Mouse (Mus musculus) fat pad, adult 2 months (tissue): ENCODE results near the gene Ucp2.
"Not testable (repeated sequence)": the region's sequence is repeated elsewhere in the genome, so short reads cannot be mapped to it uniquely, and the experiment has no call there.

Source experiments
- DNase-seq: peaks from one replicate; pipeline ENCODE4 v3.0.0-alpha.2; 2011; ENCODE audit warnings: low read depth, low spot score; ENCODE audit errors: extremely low read depth

The Ucp2 gene

DNA sequence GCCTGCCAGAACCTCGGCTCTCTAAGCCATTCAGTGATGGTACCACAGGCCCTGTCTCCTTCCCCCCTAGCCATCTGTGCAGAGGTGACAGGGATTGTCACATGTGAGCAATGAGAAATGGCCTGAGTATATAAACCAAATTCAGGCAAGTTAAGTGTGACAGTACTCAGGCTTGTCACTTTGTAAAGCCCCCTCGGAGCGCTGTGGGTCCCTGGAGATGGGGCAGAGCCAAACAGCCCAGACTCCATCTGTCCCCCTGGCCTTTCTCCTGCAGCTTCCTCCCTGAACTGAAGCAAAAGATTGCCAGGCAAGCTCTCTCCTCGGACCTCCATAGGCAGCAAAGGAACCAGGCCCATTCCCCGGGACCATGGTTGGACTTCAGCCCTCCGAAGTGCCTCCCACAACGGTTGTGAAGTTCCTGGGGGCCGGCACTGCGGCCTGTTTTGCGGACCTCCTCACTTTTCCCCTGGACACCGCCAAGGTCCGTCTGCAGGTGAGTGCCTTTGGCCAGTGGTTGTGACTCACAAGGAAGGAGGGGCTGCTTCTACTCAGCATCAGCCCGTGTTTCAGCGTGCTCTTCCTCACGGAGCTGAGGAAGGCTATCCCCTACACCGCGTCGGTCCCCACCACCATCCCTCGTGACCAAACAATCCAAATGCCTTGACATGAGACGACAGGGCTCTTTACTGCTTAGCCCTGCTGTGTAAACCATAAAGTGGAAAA lies 13.9 kb upstream of the Ucp2 start:
- DNase-seq, result no peak

DNA sequence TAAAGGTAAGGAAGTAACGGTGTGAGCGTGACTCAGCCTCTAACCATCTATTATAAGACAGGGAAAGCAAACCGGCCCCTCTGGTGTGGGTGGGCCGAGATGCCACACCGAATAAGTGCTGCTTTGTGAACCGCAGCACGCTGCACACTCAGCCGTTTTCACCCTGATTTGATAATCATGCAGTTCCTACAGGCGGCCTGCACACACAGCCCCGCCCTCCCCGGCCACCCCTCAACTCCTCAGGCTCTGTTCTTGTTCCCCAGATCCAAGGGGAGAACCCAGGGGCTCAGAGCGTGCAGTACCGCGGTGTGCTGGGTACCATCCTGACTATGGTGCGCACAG lies 13.3 kb upstream of the Ucp2 start:
- DNase-seq, result no peak

DNA sequence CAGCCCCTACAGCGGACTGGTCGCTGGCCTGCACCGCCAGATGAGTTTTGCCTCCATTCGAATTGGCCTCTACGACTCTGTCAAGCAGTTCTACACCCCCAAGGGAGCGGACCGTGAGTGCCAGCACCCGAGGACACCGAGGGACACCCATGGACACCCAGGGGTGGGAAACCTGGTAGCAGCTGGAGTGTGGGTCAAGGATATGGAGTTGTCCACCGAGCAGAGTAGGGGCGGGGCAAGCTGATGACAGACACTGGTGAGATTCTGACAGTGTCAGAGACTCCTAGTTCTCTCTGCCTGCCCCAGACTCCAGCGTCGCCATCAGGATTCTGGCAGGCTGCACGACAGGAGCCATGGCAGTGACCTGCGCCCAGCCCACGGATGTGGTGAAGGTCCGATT lies 13.0 kb upstream of the Ucp2 start:
- DNase-seq, result no peak

DNA sequence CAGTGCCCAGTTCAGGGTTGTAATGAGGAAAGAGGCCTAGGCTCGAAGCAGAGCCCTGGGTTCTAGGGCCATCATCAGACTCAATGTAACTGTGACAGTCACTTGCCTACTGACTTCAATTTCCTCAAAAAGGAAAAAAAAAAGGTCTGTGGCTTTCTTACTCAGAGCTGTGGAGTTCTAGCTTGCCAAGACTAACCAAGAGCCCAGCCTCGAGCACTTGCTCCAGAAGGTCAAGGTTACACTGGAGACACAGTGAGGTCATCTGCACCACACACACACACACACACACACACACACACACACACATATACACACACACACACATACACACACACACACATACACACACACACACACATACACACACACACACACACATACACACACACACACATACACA lies 11.1 kb upstream of the Ucp2 start:
- not testable (repeated sequence) for DNase-seq

DNA sequence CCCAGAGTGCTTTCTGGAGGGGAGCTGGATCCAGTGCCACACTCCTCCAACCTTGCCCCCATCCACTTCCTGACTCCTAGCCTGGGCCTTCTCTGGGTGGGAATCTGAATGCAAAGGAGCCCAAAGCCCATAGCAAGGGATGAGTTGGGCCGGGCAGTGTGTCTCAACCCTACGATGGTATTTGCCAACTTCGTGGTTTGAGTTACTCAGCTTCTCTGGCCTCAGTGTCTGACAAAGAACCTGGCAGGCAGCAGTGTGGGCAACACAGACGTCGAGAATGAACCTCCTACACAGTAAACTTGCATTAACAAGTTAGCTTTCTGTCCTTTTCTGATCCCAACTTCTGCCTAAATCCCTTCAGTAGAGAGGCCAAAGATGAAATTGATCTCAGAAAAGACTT lies 8.6 kb upstream of the Ucp2 start:
- no peak for DNase-seq

DNA sequence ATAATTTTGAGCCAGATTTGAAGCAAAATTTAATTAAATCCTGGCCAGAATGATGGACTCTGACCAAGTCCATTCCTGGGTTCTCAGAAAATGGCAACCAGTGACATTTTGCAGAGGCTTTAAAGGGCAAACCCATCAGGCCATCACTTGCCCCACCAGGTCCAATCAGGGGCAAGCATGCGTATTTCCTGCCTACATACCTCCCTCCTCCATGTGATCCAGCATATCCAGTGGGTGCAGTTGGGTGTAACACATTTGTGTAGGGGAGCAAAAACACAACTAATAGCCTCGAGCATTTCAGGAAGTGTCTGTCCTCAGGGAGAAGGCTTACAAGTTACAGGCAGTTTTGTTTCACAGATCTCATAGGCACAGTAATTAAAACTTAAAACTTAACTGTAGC lies 5.8 kb upstream of the Ucp2 start:
- no peak for DNase-seq

DNA sequence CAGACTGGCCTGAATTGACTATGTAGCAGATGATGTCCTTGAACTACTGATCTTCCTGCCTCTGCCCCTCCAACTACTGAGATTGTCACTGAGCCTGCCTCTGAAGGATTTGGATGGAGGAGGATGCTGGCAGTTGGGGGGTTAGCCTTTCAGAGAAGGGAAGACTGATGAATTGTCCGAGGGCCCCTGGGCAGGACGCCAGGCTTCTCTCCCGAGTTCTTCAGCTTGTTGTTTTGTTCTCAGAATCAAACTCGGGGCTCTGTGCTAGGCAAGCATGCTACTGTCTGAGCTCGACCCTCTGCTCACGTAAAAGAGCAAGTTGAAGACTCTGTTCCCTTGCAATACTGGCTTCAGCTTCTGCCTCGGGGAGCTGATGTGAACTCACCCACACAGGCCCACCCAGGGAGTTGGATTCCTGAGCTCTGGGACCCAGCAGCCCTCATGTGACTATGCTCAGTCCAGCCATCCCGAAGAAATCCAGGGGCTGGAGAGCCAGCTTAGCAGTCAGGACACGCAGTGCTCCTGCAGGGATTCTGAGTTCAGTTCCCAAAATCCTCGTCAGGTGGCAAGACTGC lies 4.6 kb upstream of the Ucp2 start:
- DNase-seq, result no peak

DNA sequence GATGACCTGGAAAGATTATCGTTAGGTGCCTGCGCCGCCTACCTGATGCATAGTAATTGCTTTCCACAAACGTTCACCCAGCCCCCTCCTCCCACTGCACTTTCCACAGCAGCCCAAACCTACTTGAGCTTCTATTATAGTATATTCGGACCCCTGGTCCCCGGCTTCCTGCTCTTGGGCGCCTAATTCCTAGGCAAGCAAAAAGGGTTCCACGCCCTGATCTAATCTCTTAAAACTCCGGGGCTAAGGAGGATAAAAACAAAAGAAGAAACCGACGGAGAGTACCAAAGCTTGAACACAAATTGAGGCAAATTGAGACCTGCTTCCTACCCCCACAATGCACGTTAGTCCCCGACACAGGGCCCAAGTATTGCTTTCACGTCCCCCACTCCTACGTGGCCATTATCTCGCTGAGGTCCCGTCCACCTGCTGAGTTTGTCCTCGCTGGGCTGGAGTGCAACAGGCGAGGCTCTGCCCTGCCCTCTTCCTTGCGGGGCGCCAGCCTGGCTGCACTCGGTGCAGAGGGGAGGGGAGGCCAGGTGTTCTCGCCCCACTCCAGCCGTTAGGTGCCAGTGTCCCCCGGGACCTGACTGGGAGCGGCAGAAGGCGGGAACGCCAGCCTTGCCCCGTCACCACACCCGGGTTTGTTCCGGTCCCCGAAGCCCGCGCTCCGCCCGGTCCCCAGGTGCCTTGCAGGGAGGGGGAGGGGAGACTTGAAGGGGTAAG lies 583 bp upstream of the Ucp2 start:
- no peak for DNase-seq

DNA sequence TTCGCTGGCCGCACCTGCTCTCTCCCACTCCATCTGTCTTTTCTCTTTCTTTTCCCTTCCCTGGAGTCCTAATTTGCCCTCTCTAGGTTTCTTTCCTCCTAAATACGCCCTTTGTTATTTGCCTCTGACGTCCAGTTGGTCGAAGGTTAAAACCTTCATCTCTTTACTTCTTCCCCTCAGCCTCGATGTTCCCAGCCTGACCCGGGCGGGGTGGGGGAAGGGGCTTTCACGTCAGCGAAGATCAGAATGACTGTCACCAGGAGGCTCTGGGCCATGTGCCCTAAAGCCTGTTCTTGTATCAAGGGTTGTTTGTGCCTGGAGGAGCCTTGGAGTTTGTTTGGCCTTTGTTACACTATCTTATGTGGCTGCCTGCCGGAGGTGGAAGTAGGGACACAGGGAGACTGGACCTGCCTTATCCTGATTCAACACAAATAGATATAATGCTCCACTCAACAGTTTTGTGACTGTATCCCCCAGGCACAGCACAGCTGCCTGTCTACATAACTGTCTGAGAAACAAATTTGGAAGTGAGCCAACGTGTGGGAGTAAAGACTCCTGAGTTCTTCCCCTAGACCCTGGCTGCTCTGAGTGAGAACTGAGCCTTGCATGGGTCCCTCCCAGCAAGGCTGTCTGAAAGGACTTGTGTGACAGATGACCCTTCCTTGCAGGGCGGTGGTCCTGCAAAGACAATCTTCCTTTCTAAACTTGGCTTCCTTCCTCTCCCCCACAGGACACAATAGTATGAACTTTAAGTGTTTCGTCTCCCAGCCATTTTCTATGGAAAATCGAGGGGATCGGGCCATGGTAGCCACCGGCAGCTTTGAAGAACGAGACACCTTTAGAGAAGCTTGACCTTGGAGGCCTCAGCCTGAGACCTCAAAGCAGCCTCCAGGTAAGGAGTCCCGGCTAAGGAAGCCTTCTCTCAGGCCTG lies 612 bp downstream of the Ucp2 start:
- DNase-seq, result no peak

DNA sequence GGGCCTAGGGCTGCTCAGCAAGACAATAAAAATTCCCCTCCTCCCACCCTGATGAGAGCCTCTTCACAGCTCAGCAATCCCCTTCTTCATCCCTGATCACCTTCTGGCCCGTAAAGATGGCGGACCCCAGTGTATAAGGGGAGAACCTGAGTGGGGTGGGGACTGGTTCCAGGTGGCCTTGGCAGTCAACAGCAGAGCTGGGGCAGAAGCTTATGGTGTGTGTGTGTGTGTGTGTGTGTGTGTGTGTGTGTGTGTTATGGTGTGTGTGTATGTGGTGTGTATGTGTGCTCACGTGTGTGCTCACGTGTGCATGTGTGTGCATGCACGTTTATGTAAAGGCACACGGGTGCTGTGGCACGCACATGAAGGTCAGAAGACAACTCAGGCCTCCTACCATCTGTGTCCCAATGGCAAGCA lies 1.3 kb downstream of the Ucp2 start:
- no peak for DNase-seq

DNA sequence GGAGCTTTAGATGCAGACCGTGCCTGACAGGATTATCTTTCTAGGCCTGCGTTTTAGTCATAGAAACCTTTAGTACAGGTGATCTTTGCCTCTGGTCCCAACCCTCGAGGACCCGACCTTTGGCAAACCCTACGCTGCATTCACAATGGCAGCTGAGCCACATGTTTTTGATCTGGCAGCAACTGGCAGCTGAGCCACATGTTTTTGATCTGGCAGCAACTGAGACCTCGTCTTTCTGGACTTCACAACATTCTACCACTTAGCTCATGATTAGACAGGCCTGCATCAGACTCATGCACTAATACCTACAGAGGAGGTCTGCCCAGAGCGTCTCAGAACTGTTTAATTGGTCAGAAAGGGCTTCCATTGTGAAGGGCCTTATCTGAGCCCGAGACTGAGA lies 1.9 kb downstream of the Ucp2 start:
- DNase-seq, result no peak

DNA sequence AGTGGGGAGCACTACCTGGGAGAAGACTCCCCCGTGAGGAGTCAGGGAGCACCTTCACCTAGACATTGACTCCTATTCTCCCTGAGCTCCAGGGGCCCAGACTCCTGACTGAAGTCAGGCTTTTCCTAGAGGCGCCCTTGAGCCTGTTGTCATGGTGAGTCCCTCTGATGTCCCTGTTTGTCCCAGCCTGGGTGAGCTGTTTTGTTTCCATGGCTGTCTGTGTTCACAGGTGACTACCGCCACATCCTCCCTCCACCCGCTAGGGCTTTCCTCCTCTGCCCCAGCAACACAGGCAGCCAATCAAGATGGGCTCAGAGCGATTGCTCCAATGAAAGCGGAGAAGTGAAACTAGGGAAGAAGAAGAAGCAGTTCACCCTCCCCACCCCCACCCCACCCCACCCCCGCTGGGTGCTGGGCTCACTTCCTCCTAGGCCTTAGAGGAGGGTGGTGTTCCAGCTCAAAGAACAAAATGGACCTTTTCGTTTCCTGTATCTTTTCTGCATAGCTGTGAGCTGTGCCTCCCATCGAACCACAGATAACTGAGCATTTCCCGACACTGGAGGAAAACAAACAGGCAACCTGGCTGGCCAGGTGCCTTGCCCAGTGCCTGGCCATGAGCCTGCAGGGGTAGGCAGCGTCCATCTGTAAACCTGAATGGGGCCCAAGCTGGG lies 2.6 kb downstream of the Ucp2 start:
- DNase-seq, result no peak

DNA sequence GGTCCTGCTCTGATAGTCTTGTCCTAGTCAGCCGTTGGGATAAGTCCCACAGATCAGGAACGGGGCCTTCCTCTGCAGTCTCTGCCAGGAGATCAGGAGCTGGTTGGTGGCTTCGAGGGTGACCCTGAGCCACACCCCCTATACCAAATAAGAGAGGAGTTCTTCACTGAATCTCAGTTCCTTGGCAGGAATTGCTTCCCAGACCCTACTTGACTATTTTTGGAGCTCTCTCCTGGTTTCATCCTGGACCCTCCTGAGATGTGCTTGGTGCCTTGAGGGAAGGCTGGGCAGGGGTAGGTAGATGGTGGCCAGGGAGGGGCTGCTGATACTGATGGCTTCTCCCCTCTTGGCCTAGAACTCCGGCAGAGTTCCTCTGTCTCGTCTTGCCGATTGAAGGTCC lies 3.2 kb downstream of the Ucp2 start:
- DNase-seq, result no peak

DNA sequence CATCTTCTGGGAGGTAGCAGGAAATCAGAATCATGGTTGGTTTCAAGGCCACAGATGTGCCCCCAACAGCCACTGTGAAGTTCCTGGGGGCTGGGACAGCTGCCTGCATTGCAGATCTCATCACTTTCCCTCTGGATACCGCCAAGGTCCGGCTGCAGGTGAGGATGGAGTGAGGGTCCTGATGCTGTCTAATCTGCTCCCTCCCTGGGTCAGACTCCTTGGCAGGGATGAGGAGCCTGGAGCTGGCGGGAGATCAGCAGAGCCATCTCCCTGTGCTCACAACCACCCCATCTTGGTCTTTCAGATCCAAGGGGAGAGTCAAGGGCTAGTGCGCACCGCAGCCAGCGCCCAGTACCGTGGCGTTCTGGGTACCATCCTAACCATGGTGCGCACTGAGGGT lies 3.7 kb downstream of the Ucp2 start:
- no peak for DNase-seq

DNA sequence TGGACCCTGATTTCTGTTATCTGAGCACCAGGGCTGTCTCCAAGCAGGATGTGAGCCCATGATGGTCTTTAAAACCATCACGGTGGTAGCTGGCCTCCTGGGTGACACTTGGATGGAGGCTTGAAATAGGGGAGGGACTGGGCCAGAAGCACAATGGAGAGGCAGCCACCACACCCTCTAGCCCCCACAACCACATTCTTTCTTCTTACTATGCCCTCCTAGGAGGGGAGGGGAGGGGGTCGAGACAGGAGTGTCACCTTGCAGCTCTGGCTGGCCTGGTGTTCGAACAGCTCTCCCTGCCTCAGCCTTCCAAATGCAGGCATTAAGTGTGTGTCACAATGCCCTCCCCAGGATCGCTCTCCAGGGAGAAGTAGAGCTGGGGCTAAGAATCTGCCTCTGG lies 4.3 kb downstream of the Ucp2 start:
- no peak for DNase-seq

DNA sequence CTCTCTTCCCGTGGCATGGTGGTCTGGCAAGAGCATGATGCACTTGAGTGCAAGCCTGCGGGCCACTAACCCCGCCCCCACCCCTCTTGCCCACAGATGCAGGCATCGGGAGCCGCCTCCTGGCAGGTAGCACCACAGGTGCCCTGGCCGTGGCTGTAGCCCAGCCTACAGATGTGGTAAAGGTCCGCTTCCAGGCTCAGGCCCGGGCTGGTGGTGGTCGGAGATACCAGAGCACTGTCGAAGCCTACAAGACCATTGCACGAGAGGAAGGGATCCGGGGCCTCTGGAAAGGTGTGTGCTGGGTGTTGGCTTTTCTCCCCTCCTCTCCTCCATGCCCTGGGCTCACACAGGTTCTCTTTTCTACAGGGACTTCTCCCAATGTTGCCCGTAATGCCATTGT lies 4.8 kb downstream of the Ucp2 start:
- no peak for DNase-seq

DNA sequence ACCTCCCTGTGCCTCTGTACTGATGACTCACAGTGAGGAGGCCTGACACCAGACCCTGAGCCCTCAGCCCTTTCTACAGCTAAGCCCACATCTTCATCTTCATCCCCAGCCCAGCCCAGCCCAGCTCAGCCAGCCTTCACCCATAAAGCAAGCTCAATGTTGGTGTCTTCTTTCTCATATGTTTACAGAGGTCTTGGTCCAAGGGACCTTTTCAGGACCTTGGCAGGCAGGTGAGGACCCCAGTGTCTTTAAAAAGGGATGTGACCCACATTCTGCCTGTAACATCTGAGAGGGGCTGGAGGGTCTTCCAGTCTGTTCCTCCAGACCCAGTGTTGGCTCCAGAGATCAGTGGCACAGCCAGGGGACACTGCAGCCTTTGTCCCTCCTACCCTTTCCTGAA lies 6.3 kb downstream of the Ucp2 start:
- no peak for DNase-seq

DNA sequence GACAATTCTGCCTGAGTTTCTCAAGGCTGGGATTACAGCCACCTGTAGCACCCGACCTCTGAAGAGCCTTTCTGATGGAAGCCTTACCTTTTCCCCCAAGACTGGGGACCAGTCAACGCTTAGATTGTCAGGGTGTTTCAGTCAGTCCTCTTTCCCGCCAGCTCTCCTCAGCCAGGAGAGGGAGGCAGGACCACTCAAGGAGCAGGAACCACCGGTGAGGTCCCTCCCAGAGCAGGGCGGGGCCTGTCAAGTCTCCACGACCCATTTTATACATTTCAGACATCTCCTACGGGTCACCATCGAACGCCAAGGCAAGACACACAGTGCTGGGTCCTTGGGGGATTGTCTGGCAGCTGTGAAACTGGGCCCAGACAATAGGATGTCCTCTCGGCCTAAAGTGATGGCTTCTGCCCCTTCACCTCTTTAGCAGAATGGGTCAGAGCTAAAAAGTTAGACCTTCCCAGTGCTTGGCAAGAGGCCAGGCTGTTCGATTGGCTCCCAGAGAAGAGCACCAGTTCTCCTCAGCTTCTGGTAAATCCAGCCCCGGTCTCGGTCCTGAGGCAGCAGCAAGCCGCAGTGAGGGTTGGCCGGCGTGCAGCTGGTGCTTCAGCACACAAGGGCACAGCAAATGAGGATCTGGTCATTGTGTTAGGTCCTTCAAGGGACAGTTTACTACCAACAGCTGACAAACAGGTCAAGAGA lies 7.3 kb downstream of the Ucp2 start:
- no peak for DNase-seq

DNA sequence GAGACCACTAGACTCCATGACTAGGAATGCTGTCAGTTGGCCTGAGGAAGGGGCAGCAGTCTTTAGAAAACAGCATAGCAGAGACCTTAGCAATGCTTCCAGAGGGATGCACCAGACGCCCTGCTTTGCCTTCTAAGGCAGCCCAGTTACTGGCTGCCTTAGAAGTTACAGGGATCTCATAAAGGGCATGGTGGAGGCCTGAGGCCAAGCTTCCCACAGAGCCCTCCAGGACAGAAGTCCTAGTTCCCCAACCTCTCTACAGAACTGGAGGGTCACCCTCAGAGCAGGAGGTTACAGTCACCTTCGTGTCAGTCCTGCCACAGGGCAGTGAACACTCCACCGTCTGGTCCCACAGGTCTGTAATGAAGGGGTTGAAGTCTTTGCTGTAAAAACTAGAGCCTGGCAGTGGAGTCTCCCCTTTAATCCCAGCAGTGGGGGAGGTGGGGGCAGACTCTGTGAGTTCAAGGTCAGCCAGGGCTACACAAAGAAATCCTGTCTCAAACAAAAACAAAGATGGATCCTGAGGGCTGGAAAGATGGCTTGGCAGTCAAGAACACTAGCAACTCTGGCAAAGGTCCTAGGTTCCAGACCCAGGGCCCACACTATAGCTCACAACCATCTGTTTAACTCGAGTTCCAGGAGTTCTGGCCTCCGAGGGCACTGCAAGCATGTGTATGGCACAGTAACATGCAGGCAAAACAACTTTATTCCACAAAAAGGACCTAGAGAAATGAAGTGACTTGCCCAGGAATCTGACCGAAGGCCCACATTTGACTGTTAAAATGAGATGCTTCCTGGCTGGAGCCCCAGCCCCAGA lies 8.1 kb downstream of the Ucp2 start:
- no peak for DNase-seq
